Mouse (Mus musculus): ENCODE data around the gene Lipe.

The Lipe gene

DNA sequence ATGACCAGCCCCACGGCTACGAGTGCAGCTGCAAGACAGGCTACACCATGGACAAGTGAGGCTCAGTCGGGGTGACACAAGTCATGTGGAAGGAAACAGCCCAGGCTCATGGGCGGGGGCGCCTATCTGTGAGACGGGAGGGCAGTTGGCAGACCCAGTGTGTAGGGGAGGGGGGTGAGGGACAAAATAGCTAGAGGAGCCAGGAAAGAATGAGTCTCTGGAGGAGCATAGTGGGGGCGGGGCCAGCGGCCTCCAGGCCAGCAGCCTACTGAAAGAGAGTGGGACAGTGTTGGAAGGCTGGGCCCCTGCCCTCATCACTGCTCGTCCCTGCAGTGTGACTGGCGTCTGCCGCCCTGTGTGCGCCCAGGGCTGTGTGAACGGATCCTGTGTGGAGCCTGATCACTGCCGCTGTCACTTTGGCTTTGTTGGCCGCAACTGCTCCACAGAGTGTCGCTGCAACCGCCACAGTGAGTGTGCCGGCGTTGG lies 39.7 kb downstream of the Lipe start:
- peak; percentile 29 to 52 for DNase-seq

DNA sequence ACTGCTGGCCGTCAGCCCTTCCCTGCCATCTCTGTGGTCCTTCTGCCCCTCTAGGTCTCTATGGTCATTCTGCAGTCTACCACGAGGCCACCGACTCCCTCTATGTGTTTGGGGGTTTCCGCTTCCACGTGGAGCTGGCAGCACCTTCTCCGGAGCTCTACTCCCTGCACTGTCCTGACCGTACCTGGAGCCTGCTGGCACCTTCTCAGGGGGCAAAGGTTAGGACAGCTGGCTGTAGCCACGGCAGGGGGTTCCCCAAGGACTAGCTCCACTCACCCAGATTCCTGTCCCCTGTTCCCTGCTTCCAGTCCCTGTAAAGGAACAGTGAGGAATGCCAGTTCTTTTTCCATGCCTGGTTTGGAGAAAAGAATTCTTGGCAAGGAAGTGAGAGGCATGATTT lies 49.6 kb downstream of the Lipe start:
- no peak for DNase-seq

DNA sequence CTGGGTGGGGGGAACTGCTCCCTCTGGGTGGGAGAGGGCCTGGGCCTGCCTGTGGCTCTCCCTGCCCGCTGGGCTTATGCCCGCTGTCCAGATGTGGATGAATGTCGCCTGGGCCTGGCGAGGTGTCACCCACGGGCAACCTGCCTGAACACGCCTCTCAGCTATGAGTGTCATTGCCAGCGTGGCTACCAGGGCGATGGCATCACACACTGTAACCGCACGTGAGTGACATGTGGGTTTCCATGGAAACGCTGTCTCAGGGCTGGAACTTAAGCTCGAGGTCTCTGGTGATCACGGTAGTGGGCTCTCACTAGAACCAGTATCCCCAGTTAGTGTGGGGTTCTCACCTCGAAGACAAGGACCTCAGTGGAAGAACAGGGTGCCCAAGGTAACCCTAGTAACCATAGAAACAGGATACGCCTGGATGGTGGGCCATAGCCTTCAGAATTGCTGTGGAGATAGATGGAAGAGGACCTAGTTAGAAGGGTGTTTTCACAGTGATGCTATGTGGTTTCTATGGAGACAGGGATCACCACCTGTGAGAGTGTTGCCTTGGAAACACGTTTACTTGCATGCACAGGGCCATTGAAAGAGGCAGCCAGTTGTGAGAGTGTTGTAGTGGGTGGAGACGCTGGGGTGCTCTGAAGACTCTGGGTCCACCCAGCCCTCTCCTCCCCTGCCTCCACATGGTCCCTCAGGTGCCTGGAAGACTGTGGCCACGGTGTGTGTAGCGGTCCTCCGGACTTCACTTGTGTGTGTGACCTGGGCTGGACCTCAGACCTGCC lies 57.3 kb downstream of the Lipe start:
- DNase-seq = no peak

DNA sequence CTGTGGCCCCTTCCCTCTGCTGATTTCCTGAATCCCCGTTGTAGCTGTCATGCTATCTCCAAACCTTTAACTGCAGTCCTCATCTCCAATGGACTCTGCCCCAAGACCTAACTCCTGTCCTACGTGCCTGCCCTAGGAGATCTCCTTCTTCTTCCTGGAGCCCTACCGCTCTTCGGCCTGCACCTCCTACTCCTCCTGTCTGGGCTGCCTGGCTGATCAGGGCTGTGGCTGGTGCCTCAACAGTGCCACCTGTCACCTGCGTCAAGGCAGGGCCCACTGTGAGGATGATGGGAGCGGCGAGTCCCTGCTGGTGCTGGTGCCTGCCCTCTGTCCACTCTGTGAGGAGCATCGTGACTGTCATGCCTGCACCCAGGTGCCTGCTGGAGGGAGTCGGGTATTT lies 59.2 kb downstream of the Lipe start:
- DNase-seq = no peak

DNA sequence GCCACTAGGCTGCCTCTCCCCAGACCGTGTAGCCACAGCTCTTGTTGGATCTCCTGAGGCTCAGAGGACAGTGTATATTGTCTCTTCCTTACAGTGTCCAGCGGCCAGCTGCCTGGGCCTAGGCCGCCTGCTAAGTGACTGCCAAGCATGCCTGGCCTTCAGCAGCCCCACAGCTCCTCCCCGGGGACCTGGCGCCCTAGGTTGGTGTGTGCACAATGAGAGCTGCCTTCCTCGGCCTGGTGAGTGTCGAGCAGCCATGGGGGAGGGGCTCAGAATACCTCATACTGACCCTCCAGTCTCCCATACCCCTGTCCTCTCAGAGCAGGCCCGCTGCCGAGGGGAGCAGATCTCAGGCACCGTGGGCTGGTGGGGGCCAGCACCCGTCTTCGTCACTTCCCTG lies 64.0 kb downstream of the Lipe start:
- DNase-seq = no peak

DNA sequence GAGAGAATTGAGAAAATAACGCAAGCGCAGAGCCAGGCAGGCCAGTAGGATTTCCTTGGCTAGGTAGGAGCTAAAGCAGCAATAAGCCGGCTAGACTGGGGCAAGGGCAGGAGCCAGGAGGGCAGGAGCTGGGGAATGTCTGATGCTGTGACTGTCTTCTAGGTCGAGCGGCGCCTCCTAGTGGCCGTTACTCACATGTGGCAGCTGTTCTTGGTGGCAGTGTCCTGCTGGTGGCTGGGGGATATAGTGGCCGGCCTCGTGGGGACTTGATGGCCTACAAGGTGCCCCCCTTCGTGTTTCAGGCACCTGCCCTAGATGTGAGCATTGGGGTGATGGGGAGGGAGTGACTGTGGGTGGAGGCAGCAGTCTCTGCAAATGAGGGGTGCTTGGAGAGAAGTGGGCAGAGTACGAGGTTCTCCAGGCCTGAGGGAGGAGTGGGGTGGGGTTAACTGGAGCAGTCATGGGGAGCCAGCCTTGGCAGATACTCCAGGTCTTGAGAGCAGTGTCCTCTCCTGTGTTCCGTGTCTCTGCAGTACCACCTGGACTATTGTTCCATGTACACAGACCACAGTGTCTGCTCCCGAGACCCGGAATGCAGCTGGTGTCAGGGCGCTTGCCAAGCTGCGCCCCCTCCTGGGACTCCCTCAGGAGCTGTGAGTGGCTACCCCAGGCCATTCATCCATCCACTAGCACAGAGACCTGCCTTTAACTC lies 64.8 kb downstream of the Lipe start:
- DNase-seq = peak; percentile 88 to 91

Measured in kidney, postnatal 4 days (tissue).